Mouse (Mus musculus): Measurements from ENCODE around the gene Nin.

DNA sequence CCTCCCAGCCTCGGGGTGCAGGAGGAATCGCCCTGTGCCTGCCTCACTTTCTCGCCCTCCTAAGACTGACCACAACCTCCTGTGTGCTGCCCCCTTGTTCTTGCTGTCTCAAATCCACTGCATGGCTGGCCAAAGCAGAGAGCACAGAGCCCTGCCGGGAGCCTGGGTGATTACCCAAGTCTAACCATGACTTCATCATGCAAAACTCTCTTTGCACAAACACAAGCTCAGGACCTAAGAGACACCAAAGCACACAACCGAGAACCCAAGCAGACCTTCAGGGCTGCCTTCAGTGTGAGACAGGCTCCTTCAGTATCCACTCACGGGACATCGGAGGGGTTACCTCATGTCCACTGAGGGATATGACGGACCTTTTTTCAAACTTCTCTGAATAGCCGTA is 31.0 kb downstream of the Nin start:
- TF ChIP-seq REST (IDR thresholded peaks at IDR 0.05; ENCODE audit: insufficient read depth, insufficient read length) (no peak), USF1 (IDR thresholded peaks at IDR 0.05; ENCODE audit: low read depth) (no peak), POLR2A (IDR thresholded peaks at IDR 0.05; ENCODE audit: insufficient read length, low read depth) (no peak), MAX (IDR thresholded peaks at IDR 0.05; ENCODE audit: low read depth) (no peak), MYOG (IDR thresholded peaks at IDR 0.05; ENCODE audit: control insufficient read depth in 1 of 3, insufficient read depth in 1 of 3, insufficient read length in 2 of 3, low read depth in 2 of 3) (no peak), MYOD1 (IDR thresholded peaks at IDR 0.05; ENCODE audit: control insufficient read depth in 1 of 3, insufficient read length in 2 of 3, low read depth in 2 of 3) (no peak), SRF (IDR thresholded peaks at IDR 0.05; ENCODE audit: control insufficient read depth, insufficient read length, low read depth) (no peak), E2F4 (IDR thresholded peaks at IDR 0.05; ENCODE audit: insufficient read depth) (no peak), POLR2AphosphoS2 (IDR thresholded peaks at IDR 0.05; ENCODE audit: insufficient read length, low read depth) (no peak), TCF12 (IDR thresholded peaks at IDR 0.05; ENCODE audit: insufficient read depth, poor library complexity, severe bottlenecking) (no peak), CEBPB (IDR thresholded peaks at IDR 0.05; ENCODE audit: insufficient read depth, poor library complexity, severe bottlenecking) (no peak), TCF3 (IDR thresholded peaks at IDR 0.05; ENCODE audit: insufficient read length, low read depth) (no peak)
